Mouse (Mus musculus) forebrain, embryonic 10.5 days (tissue): ENCODE data around the gene Tob1. TPM values are rescaled to one million over a fixed set of nuclear protein-coding genes. Genes with fewer than 3 reads are reported as not detected.

Experiments
- DNase-seq: peaks from one replicate; pipeline ENCODE4 v3.0.0-alpha.2; 2017; ENCODE audit warnings: low spot score; ENCODE audit errors: extremely low spot score
- H3K27ac ChIP-seq: fragments of 300-500 bp; sonication (generic); 2 replicates; pipeline ENCODE4 v1.5.1; 2016; ENCODE audit warnings: mild to moderate bottlenecking
- H3K27me3 ChIP-seq: fragments of 300-500 bp; sonication (generic); 2 replicates; pipeline ENCODE4 v1.6.1; 2016; ENCODE audit warnings: mild to moderate bottlenecking; ENCODE audit not compliant: poor library complexity, severe bottlenecking
- H3K36me3 ChIP-seq: fragments of 300-500 bp; sonication (generic); replicated peaks from 2 replicates; pipeline ENCODE4 v1.6.1; 2016; ENCODE audit warnings: mild to moderate bottlenecking, moderate library complexity
- H3K4me1 ChIP-seq: fragments of 300-500 bp; sonication (generic); 2 replicates; pipeline ENCODE4 v1.6.1; 2016
- H3K4me3 ChIP-seq: fragments of 300-500 bp; sonication (generic); 2 replicates; pipeline ENCODE4 v1.5.1; 2016; ENCODE audit warnings: mild to moderate bottlenecking, moderate library complexity
- H3K9me3 ChIP-seq: fragments of 300-500 bp; sonication (generic); 2 replicates; pipeline ENCODE4 v1.6.1; 2016; ENCODE audit warnings: mild to moderate bottlenecking, moderate library complexity
- whole genome bisulfite sequencing: fragments of 180-500 bp; shearing (Covaris S2); methylation state at CpG from one replicate; pipeline ENCODE4 v1.1.7; 2016; 5-methylcytosine and 5-hydroxymethylcytosine counted together
- polyA plus RNA-seq: library from polyadenylated mRNA; unstranded; fragments of >200 nt; fragmentation: Nextera tagmentation; extraction: Ambion mirVana; gene quantifications from 2 replicates; pipeline ENCODE4 v1.2.1, GENCODE M21; 2016

Gene Tob1
- polyA plus RNA-seq, 1 experiment from 2014 or later, result 18.8 TPM

DNA sequence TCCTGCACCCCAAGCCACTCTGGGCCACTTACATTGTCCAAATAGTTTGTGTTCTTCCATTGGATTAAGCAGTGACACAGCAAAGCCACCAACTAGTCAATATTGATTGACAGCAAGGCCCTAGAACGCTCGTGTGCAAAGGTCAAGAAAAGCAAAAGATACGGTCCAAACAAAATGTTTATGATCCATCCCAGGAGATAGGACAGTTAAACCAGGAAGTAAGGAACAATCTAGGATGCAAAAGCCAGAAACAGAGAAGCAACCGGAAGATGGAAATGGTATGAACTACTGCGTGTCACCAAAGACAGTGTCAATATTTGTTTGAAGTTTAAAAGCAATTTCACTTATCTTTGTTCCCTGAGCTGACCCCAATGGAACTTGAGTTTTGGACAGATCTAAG lies 9.1 kb upstream of the Tob1 start:
- Histone ChIP-seq H3K4me3 (no peak overlapping the region), H3K9me3 (no peaks in the 10 kb centered on the region), H3K4me1 (peaks cover 19% of the 10 kb centered on the region), H3K27ac (no peak overlapping the region), H3K36me3 (no peaks in the 10 kb centered on the region), H3K27me3 (0 out of 2 replicates have a peak, but pooled peaks cover 4% of the 10 kb centered on the region)
- no peak for DNase-seq
- 91% methylated on average over 5 of the region's 5 CpGs for WGBS

DNA sequence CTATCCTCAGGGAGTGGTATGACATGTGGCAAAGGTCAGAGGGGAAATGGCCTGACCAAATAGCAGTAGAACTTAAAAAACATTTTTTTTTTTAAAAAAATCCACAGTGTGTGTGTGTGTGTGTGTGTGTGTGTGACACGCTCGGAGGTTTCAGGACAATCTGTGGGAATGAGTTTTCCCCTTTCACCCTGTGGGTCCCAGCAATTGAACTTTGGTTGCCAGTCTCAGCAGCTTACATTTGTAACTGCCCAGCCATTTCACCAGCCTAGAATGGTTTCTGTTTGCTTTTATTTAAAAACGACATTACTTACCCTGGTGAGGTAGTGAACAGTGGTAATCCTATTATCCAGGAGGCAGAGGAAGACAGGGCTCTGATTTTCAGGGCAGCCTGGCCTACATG lies 8.2 kb upstream of the Tob1 start:
- 0 out of 2 replicates have a peak, but pooled peaks cover 4% of the 10 kb centered on the region for H3K27me3 ChIP-seq
- 59% methylated on average over 3 of the region's 3 CpGs for whole genome bisulfite sequencing
- H3K27ac ChIP-seq, result no peak overlapping the region
- DNase-seq, result no peak
- peaks cover 20% of the 10 kb centered on the region for H3K4me1 ChIP-seq
- no peaks in the 10 kb centered on the region for H3K36me3 ChIP-seq
- no peaks in the 10 kb centered on the region for H3K9me3 ChIP-seq
- no peak overlapping the region for H3K4me3 ChIP-seq

DNA sequence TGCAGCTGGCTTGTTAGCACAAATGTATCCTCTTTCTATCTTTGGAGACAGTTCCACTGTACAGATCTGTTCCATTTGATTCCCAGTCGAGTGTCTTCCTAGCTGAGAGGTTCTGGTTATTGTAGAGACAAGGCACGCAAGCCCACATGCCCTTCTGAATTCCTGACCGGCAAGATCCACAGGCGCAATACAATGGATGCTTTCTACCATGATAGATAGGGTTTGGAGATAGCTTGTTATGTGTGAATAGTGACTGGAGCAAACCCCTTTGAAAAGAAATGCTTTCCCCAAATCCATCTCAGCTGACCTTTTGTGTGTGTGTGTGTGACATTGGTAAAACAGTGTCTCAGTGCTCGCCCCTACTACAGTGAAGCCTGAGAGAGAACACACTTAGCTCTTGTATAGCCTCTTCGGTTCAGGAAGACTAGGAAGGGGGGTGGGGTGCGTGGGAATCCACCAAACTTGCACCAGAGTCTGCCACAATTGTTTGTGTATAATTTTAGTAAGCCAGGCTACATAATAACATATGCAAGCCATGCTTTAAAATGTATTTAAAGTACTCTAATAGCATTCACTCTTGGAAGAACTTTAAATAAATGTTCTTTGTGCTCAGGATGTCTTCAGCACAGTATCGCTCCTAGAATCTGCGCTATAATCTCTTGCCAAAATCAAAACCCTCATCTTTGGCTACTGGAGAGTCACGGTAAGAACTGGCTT lies 4.7 kb upstream of the Tob1 start:
- 0 out of 2 replicates have a peak, but pooled peaks cover 4% of the 10 kb centered on the region for H3K27me3 ChIP-seq
- peaks cover 31% of the 10 kb centered on the region for H3K4me1 ChIP-seq
- peak overlapping the region; percentile 67 for H3K27ac ChIP-seq
- H3K9me3 ChIP-seq, result no peaks in the 10 kb centered on the region
- no peak overlapping the region for H3K4me3 ChIP-seq
- 58% methylated on average over 10 of the region's 10 CpGs for WGBS
- DNase-seq, result no peak
- H3K36me3 ChIP-seq, result no peaks in the 10 kb centered on the region

DNA sequence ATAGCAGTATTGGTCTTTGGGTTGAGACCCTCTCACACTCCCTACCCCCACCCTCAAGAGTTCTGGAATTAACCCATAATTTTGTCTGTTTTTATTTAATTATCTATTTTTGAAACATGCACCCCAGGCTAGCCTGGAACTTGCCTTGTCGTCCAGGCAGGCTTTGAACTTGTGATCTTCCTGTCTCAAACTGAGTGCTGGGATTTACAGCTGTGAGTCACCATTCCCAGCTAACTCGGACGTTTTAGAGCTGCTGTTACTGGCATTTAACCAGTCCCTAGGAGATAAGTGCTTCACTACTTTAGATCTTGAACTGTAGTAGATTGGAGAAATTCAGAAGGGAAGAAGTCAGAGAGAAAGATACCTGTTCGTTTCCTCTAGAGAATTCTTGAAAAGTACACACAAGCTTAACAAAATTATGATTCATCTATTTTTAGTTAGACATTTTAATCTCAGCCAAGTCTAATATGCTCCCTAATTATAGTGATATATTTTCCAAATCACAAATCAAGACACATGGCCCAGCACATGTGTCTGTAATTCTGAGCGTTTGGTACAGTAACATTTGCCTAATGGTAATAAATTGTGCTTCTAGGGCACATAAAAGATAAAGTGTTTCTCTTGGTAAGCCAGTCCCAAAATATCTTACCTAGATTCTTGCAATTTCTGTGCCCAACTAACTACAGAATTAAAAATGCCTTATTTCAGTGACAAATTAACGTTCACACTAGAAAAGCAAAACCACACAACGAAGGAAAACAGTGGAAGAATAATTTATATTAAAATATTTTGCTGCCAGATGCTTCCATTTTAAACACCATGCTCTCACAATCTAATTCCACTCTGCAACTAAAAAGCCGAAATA lies 2.2 kb upstream of the Tob1 start:
- Histone ChIP-seq H3K36me3 (peaks cover 9% of the 10 kb centered on the region), H3K9me3 (no peaks in the 10 kb centered on the region), H3K4me1 (peaks cover 52% of the 10 kb centered on the region), H3K27ac (peak overlapping the region; percentile 99), H3K4me3 (peak overlapping the region; percentile 96; the same call in 1 of the 2 replicates), H3K27me3 (0 out of 2 replicates have a peak, but pooled peaks cover 4% of the 10 kb centered on the region)
- no peak for DNase-seq
- WGBS, result 55% methylated on average over 8 of the region's 8 CpGs

DNA sequence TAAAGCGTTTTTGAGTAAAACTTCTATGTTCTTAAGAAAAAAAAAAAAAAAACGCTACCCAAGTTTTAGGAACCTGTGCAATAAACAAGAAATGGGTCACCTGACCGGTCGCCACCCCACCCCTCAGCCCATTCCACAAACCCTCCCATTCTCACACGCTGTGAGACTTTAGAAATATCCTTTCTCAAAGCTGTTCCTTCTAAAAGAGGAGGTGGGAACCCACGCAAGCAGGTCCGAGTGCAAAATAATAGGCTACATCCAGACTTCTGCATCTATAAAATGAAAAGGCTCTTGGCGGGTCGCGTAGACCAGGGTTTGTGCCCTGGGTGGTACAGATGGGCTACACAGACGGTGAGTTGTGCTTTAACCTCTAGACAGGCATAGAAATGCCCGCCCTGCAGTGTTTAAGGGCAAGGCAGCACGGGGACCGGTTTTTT lies 1.5 kb upstream of the Tob1 start:
- Histone ChIP-seq H3K36me3 (peaks cover 16% of the 10 kb centered on the region), H3K4me3 (peak overlapping the region; percentile 96), H3K9me3 (no peaks in the 10 kb centered on the region), H3K27me3 (0 out of 2 replicates have a peak, but pooled peaks cover 4% of the 10 kb centered on the region), H3K27ac (peak overlapping the region; percentile 99), H3K4me1 (peaks cover 57% of the 10 kb centered on the region)
- WGBS, result 1% methylated on average over 14 of the region's 14 CpGs
- no peak for DNase-seq

DNA sequence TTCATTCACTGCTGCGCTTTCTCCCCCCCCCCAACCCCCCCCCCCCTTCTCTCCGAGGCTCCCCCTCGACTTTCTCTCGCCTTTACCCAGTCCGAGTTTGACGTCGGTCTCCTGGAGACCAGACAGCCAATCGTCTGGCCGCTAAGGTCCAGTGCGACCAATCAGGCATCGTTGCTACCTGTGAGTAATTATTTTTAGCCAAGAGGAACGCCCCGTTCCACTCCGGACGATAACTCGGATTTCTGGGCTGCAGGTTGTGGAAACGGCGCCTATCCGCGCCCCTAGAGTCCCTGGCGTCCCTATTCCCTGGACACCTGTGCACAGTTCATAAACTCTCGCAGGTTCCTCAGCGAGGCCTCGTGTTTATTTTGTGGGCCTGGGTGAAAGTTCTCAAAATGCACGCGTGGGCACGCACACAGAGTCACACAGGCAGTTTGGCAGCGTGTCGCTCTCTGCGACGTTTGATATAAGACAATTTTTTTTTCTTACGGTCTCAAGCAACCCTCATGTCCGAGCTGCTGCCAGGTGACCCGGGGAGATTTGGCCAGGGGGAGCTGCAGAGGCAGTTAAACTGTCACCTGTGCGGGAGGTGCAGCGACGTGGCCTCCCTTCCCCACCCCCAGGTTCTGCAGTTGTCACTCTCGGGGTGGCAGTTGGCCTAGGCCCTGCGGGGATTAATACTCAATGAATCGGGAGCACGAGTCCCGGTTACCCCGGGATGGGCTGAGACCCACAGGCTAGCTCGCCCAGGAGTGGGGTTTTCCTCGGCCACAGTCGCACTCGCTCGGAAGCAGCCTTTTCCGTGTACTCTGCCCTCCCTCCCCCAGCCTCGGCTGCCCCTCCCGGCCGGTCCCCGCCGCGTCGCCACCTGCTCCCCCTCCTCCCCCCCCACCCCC lies 815 bp upstream of the Tob1 start:
- peak overlapping the region; percentile 99 for H3K27ac ChIP-seq
- 0 out of 2 replicates have a peak, but pooled peaks cover 4% of the 10 kb centered on the region for H3K27me3 ChIP-seq
- H3K4me1 ChIP-seq, result peaks cover 57% of the 10 kb centered on the region
- peak overlapping the region; percentile 96 for H3K4me3 ChIP-seq
- H3K9me3 ChIP-seq, result no peaks in the 10 kb centered on the region
- WGBS, result under 1% methylated on average over 54 of the region's 56 CpGs
- DNase-seq, result peak; percentile 90
- peaks cover 19% of the 10 kb centered on the region for H3K36me3 ChIP-seq

DNA sequence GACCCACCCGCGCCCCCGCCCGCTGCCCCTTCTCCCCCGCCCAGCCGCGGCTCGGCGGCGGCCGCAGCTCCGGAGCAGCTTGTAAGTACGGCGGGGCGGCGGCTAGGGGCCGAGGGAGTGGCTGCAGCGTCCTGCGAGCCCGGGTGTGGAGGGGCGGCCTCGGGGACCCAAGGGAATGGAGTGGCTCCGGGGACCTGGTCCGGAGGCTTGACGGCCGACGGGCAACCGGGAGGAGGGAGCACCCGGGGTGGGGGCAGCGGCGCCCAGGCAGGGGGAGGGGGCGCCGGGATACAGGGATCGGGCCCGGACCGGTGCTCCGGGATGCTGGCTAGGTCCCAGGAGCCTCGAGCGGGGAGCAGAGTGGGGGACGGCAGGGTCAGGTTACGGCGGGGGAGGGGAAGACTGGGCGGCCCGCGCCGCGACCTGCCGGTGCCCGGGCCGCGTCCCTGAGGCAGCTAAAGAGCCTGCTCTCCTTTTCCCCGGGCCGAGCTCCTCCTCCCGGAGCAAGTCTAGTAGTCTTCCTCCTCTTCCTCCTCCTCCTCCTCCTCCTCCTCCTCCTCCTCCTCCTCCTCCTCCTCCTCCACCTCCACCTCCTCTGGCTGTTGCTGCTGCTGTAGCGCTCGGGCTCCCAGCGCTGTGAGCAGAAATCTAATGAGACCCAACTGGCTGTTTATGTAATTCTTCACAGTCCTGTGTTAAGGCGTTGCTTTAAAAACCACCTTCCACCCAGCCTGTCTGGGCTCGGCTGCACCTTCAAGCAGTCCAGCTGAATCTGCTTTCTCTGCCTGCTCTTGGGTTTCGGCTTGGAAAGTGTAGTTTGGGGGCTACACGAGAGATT lies 616 bp downstream of the Tob1 start:
- WGBS, result under 1% methylated on average over 50 of the region's 61 CpGs
- DNase-seq, result peak; percentile 83

DNA sequence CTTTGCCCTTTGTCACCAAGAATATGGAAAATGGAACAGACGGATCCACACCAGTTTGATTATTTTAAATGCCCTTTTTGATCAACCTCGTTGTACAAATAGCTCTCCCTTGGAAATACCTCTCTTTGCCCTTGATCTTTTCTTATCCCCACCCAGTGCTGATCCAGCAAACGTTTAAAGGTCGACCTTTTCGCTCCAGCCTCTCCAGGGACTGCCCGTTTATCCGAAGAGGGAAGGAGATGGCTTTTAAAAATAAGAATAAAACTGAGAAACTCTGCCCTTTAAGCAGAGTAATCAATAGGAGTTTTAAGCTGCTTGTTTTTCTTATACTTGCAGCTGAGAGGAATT lies 1.2 kb downstream of the Tob1 start:
- WGBS, result 2% methylated on average over 7 of the region's 7 CpGs
- peaks cover 47% of the 10 kb centered on the region for H3K4me1 ChIP-seq
- H3K27ac ChIP-seq, result peak overlapping the region; percentile 99
- no peak for DNase-seq
- H3K36me3 ChIP-seq, result peaks cover 21% of the 10 kb centered on the region
- H3K27me3 ChIP-seq, result no peaks in the 10 kb centered on the region
- H3K9me3 ChIP-seq, result no peaks in the 10 kb centered on the region
- peak overlapping the region; percentile 96 for H3K4me3 ChIP-seq

More for the DNA sequence above, 616 bp downstream of the Tob1 start:
- peak overlapping the region; percentile 99 for H3K27ac ChIP-seq
- peak overlapping the region; percentile 96 for H3K4me3 ChIP-seq
- H3K4me1 ChIP-seq, result peaks cover 51% of the 10 kb centered on the region
- peaks cover 21% of the 10 kb centered on the region for H3K36me3 ChIP-seq
- no peaks in the 10 kb centered on the region for H3K9me3 ChIP-seq
- H3K27me3 ChIP-seq, result no peaks in the 10 kb centered on the region

DNA sequence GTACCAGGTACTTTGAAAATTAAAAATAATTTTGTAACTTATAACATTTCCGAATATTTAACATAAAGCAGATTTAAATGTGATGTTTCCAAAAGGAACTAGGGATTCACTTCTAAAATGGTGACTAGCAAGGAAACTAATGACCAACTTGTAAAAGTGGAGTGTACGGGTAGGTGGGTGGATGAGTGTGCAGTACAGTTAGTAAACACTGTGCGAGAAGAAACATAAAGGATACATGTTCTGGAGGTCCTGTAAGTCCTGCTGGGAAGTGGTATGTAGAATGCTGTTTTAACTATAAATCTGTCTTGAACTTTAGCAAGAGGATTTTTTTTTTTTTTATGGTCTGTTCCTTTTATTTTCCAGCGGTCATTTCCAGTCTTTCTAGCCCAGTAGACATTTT lies 1.7 kb downstream of the Tob1 start:
- H3K4me1 ChIP-seq, result peaks cover 47% of the 10 kb centered on the region
- no peaks in the 10 kb centered on the region for H3K9me3 ChIP-seq
- no peak overlapping the region for H3K27ac ChIP-seq
- peak overlapping the region; percentile 96 for H3K4me3 ChIP-seq
- H3K36me3 ChIP-seq, result peaks cover 21% of the 10 kb centered on the region
- no peaks in the 10 kb centered on the region for H3K27me3 ChIP-seq
- no peak for DNase-seq
- 82% methylated on average over 4 of the region's 4 CpGs for WGBS

DNA sequence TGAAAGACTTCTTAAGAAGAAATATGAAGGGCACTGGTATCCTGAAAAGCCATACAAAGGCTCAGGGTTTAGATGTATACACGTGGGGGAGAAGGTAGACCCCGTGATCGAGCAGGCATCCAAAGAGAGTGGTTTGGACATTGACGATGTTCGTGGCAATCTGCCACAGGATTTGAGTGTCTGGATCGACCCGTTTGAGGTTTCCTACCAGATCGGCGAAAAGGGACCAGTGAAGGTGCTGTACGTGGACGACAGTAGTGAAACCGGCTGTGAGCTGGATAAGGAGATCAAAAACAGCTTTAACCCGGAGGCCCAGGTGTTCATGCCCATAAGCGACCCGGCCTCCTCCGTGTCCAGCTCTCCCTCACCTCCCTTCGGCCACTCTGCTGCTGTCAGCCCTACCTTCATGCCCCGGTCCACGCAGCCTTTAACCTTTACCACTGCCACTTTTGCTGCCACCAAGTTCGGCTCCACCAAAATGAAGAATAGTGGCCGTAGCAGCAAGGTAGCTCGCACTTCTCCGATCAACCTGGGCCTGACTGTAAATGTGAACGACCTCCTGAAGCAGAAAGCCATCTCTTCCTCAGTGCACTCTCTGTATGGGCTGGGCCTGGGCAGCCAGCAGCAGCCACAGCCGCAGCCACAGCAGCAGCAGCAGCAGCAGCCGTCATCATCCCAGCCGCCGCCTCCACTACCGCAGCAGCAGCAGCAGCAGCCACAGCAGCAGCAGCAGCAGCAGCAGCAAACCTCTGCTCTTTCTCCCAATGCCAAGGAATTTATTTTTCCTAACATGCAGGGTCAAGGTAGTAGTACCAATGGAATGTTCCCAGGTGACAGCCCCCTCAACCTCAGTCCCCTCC lies 2.7 kb downstream of the Tob1 start:
- Histone ChIP-seq H3K27me3 (no peaks in the 10 kb centered on the region), H3K27ac (no peak overlapping the region), H3K9me3 (no peaks in the 10 kb centered on the region), H3K4me1 (peaks cover 55% of the 10 kb centered on the region), H3K4me3 (peak overlapping the region; percentile 15), H3K36me3 (peaks cover 21% of the 10 kb centered on the region)
- 93% methylated on average over 29 of the region's 29 CpGs for WGBS
- DNase-seq, result no peak

DNA sequence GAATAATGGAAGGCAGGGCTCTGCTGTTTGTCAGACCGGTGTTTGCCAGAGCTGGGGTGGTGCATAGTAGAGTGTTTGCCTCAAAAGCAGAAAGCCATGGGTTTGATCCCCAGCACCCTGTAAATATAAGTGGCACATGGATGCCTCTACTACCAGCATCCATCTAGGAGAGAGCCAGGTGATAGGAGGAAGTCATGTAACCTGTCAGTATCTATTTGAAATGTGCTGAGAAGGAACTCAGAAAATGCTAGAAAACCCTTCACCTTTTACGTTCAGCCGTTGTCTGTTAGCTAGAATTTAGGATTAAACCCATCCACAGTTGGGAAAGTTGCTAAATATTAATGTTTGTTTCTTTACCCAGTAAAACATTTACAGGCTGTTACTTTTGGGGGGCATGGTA lies 4.3 kb downstream of the Tob1 start:
- WGBS, result 92% methylated on average over 3 of the region's 3 CpGs
- no peak overlapping the region for H3K4me3 ChIP-seq
- no peak overlapping the region for H3K27ac ChIP-seq
- H3K9me3 ChIP-seq, result no peaks in the 10 kb centered on the region
- H3K36me3 ChIP-seq, result peaks cover 21% of the 10 kb centered on the region
- H3K27me3 ChIP-seq, result no peaks in the 10 kb centered on the region
- peaks cover 43% of the 10 kb centered on the region for H3K4me1 ChIP-seq
- no peak for DNase-seq
